Mouse (Mus musculus) gastrocnemius, adult 2 months (tissue): ENCODE results near the gene Kcnn3. TPM values are rescaled to one million over a fixed set of nuclear protein-coding genes. Genes with fewer than 3 reads are reported as not detected.

Experiments
- DNase-seq: peaks from one replicate; pipeline ENCODE4 v3.0.0; 2022
- H3K27ac ChIP-seq: fragments of 200-600 bp; 2 replicates; pipeline ENCODE4 v1.8.1; 2022; ENCODE audit warnings: mild to moderate bottlenecking
- H3K4me3 ChIP-seq: fragments of 200-600 bp; 2 replicates; pipeline ENCODE4 v1.8.1; 2022; ENCODE audit warnings: mild to moderate bottlenecking, moderate library complexity
- CTCF ChIP-seq: fragments of 200-600 bp; IDR thresholded peaks from 2 replicates; pipeline ENCODE4 v1.8.1; 2022; ENCODE audit warnings: antibody characterized with exemption, mild to moderate bottlenecking, moderate library complexity
- intact Hi-C: fragments of 180-260 bp; cut with DNase I; formaldehyde crosslinking; loops from one replicate; pipeline ENCODE4 v1.15.1; 2025
- total RNA-seq, 2 experiments: library from RNA; stranded (reverse); gene quantifications; 2 replicates each; pipeline ENCODE4 v1.2.3; 2021

The Kcnn3 gene
- total RNA-seq, 2 experiments from 2014 or later, result 1.4 to 4.1 TPM

DNA sequence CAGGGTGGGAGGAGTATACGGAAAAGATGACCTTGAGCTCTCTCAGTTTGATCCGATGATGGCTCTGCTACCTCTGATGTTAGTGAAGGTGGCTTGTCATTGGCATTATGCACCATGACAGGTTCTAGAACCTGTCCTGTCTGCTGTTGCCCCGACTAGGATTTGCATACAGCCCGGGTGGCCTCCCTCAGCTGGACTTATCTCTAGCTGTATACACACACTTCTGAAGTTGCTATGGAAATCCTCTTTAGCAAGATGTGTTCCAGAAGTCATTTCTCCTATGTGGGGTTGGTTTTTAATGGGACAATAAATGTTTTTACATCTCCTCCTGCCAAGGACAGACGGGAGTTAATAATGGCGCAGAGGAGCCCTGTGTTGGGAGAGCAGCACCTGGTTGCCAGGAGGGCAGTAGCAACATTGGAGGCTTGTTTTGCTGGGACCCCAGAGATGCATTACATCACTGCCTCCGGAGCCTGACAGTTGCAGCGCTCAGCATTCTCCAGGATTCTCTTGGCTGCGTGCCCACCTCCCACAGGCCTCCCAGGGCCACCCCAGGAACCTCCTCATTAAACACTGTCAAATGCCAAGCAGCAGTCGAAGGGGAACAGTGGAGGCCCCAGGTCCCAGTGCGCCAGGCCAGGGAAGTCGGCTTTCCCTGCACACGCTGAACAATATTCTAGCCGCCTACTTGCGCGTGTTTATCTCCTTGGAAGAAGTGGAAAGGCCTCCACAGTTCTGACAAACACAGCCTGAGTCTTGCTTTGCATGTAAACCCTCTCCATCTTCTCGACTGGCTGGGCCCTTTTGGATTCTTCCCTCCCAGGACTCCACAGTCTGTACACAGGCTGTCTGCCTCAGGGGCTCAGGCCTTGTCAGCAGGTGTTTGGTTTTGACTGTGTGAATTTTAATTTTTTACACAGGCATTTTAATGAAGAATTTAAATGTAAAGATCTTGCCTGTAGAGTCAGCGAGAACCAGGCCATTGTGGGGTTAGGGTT is 93.9 kb downstream of the Kcnn3 start:
- Histone ChIP-seq H3K4me3 (no peak overlapping the region), H3K27ac (no peak overlapping the region)
- intact Hi-C loops, result no loop called here
- no peak for TF ChIP-seq CTCF
- DNase-seq, result peak; percentile 65

DNA sequence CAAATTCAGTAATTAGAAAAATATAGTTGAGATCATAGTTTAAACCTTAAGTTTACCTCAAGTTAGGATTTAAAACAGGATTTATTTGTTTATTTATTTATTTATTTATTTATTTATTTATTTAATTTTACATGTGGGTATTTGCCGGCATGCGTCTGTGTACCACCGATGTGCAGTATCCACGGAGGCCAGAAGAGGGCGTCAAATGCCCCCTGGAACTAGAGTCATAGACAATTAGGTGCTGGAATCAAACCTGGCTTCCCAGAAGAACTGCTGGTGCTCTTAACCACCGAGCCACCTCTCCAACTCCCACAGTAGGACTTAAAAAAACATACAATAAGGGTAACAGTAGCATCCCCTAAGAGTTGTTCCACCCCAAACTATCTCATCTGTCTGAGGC is 96.9 kb downstream of the Kcnn3 start:
- DNase-seq, result peak; percentile 8
- Histone ChIP-seq H3K27ac (no peak overlapping the region), H3K4me3 (no peak overlapping the region)
- TF ChIP-seq CTCF, result peak; percentile 22; the same call in 1 of the 2 replicates
- intact Hi-C loops, result no loop called here

DNA sequence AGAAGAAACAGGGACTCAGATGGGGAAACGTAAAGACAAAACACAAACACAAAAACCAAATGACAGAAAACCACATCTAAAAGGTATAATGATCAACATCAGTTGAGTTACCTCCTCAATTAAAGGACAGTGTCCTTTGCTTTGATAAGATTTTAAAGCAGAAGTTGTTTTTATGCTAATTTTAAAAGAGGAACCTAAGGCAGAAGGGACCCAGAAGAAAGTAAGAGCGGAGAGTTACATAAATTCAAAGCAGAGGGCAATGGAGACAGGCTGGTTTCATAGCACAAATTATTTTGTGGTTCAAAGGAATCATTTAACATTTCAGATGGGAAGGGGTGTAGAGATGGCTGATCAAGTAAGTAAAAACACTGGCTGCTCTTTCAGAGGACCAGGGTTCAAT is 97.4 kb downstream of the Kcnn3 start:
- intact Hi-C loops, result no loop called here
- Histone ChIP-seq H3K27ac (no peak overlapping the region), H3K4me3 (no peak overlapping the region)
- DNase-seq, result no peak
- no peak for TF ChIP-seq CTCF

DNA sequence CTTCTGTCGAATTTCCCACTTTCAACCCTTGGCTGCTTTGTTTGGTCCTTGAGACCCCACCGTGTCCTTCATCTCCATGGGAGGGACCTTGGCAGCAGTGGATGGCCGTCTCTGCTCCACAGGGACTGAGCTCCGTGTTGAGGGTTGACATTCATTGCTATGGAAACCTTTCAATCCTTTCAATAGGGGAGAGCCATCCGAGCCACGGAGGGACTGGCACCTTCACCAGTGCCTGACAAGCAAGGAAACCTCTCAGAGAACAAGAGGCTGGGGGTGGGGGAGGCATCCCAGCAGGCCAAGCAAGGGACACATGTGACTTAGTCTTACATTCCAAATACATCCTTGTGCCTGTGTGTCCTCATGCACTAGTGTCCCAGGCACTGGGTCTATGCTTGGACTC is 102.9 kb downstream of the Kcnn3 start:
- TF ChIP-seq CTCF, result no peak
- Histone ChIP-seq H3K4me3 (no peak overlapping the region), H3K27ac (no peak overlapping the region)
- DNase-seq, result no peak
- intact Hi-C loops, result no loop called here

DNA sequence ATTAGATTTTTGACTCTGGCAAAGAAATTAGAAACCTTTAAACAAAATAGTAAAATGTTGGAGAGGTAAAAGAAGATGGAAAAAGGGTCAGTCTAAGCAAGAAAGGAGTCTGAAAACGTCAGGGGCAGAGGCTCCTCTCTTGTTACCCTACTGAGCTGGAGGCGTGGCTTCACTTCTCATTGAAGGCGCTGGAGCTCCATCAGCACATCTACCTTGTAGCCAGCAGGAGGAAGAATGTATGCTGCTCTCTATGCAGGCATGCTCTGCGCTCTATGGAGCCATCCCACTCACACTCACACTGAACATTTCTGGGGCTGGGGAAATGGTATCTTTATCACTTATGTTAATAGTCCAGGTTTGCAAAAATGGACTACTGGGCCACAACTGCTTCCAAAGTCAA is 103.6 kb downstream of the Kcnn3 start:
- no peak overlapping the region for H3K4me3 ChIP-seq
- intact Hi-C loops, result no loop called here
- no peak for DNase-seq
- no peak for TF ChIP-seq CTCF
- H3K27ac ChIP-seq, result no peak overlapping the region

DNA sequence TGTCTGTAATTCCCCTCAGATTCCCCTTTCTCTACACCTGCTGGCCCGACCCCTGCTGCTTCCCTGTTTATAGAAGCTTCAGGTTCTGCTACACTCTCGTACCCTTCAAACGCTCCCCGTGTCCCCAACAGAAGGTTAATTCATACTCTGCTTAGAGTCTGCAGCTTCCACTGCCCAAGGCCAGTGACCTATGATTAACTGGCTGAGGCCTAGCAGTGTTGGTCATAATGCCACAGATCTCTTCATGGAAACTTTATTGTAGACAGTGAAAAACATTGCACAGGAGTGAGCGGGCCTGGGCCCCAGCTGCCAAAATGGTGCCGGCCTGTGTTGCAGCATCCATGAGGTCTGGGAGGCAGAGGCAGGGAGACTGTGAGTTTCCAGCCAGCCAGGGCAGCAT is 104.0 kb downstream of the Kcnn3 start:
- Histone ChIP-seq H3K27ac (no peak overlapping the region), H3K4me3 (no peak overlapping the region)
- intact Hi-C loops, result no loop called here
- no peak for TF ChIP-seq CTCF
- DNase-seq, result no peak

DNA sequence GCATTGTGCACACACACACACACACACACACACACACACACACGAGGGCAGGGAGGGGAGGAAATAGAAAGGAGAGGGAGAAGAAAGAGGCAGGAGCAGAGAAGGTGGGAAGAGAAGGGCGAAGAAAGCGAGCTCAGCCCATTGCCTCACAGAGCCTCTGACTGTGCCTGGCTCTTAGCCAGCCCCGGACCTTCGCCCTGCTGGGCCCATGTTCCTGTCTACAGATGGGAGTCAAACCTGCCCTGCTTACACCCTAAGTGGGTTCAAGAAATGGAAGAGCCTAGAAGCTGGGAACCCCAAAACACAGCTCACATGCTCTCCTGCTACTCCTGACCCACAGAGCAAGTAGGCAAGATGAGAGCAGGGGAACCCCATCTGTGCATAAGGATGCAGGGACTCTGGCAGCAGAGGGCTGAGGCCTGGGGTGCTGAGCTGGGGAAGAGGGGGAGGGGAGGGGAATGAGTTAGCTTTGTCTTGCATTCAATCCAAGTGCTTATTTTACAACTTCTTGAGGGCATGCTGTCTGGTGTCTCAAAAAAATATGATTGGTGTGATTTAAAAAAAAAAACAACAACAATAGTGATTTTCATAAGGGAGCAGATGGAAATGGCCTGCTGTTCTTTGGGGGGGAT is 105.0 kb downstream of the Kcnn3 start:
- H3K4me3 ChIP-seq, result no peak overlapping the region
- intact Hi-C loops, result no loop called here
- no peak for DNase-seq
- no peak overlapping the region for H3K27ac ChIP-seq
- TF ChIP-seq CTCF, result no peak

DNA sequence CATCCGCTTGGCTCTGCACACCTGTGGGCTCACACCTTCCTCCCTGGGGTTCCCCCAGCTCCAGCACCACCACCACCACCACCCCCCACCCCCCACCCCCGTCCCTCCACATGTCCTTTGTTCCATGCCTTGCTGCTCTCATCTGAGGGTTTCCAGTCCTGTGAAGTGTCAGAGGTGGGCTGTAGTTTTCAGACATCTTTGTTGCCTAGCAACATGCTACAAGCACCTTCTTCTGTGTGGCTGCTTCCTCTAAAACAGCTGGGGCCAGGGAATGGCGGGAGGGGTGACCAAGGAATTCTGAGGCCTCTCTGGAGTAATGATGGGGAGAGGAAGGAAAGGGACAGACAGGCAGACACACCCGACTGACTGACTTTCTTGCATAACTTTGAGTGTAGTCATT is 106.6 kb downstream of the Kcnn3 start:
- no peak for DNase-seq
- Histone ChIP-seq H3K27ac (no peak overlapping the region), H3K4me3 (no peak overlapping the region)
- intact Hi-C loops, result no loop called here
- no peak for TF ChIP-seq CTCF

DNA sequence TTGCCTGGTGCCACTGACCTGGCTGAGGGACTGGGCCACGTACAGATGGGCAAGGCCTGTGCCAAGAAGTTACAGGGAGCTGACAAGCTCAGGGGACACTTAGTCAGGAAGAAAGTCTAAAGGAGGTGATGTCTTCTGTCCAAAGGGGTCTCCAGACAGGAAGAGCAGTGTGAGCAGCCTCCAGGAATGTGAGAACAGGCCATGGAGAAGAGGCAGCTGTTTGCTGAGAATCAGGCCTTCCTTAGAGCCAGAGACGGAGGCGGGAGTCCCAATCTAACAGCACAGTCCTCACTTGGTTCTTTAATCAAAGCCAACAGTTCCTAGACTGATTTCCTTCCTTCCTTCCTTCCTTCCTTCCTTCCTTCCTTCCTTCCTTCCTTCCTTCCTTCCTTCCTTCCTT is 109.8 kb downstream of the Kcnn3 start:
- intact Hi-C loops, result no loop called here
- Histone ChIP-seq H3K27ac (no peak overlapping the region), H3K4me3 (no peak overlapping the region)
- DNase-seq, result no peak
- no peak for TF ChIP-seq CTCF

DNA sequence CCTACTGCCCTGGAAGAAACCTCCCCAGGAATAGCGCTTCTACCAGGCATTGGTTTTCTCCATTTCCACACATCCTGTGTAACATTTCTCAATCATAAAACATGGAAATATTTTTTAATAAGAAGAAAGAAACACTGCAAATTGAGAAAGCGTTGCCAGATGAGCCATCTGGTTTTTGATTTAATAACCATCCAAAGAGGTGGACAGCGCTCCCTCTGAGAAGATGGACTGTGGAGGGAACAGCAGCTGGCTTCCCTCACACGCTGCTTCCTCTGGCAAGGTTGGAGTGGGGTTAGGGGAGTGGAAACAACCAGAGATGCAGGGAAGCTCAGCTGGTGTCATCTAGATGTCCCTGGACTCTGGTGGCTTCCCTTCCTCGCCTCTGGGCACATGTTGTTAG is 111.8 kb downstream of the Kcnn3 start:
- peak; percentile 17; the same call in 1 of the 2 replicates for TF ChIP-seq CTCF
- no peak overlapping the region for H3K4me3 ChIP-seq
- no peak for DNase-seq
- intact Hi-C loops, result no loop called here
- no peak overlapping the region for H3K27ac ChIP-seq

DNA sequence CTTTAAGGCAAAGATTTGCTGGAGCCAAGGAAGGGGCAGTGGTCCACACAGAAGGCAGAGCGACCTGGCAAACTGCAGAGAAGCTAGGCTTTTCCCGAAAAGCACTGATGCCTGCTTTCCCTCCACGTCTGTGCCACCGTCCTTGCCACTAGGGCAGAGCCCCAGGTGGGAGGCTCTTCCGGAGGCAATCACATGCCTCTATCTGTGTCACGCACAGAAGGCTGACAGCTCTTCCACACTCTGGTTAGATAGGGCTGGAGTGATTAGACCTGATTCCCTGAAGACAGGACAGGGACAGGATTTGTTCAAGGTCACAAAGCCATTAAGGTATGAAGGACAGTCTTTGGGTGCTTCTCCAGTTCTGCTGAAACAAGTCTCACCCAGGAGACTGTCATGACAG is 113.6 kb downstream of the Kcnn3 start:
- Histone ChIP-seq H3K27ac (no peak overlapping the region), H3K4me3 (no peak overlapping the region)
- no peak for TF ChIP-seq CTCF
- intact Hi-C loops, result no loop called here
- no peak for DNase-seq

DNA sequence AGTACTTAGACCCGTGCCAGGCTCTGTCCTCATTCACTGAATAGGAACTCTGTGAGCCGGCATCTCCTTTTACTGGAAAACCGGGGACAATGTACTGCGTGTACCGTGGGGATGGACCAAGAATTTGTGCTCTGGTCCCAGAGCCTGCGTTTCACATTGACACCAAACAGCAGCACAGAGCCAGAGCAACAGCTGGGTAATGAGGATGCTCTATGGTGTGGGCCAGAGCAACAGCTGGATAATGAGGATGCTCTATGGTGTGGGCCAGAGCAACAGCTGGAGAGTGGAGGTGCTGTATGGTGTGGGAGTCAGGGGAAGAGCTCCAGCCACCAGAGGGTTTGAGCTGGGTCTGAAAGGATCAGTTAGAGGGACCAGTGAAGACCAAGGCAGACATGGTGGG is 114.0 kb downstream of the Kcnn3 start:
- no peak overlapping the region for H3K4me3 ChIP-seq
- DNase-seq, result no peak
- no peak overlapping the region for H3K27ac ChIP-seq
- intact Hi-C loops, result no loop called here
- no peak for TF ChIP-seq CTCF

DNA sequence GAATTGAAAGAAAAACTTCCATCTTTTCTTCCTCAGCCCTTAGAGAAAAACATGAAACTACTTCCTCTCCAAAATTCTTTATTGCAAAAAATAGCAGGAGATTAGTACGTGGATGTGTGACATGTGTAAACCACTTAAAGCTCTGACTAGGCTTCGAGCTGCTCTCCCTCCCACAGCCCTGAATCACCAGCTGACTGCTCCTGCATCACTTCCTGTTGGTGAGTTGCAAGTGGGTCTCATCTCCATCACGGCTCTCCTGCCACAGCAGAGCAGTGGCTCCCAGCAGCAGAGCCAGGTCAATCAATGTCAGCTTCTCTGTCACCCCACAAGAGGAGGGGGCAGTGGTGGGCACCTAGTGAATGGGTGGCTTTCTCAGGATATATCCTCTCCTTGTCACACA is 120.8 kb downstream of the Kcnn3 start:
- TF ChIP-seq CTCF, result no peak
- intact Hi-C loops, result no loop called here
- DNase-seq, result no peak

More for the DNA sequence above, 120.8 kb downstream of the Kcnn3 start:
- H3K27ac ChIP-seq, result no peak overlapping the region
- no peak overlapping the region for H3K4me3 ChIP-seq
